Mouse (Mus musculus) ES-E14 (cell line): ENCODE data around the gene Ppp1r12c.

ENCODE experiments used
- CHD2 ChIP-seq: IDR thresholded peaks from 2 replicates; pipeline ENCODE4 v1.6.1; 2014; ENCODE audit warnings: mild to moderate bottlenecking, low read depth, low read length, inconsistent platforms
- ZC3H11A ChIP-seq: IDR thresholded peaks from 2 replicates; pipeline ENCODE4 v1.6.1; 2012; ENCODE audit warnings: low read depth, mild to moderate bottlenecking, inconsistent platforms, low read length, borderline replicate concordance
- ZNF384 ChIP-seq: IDR thresholded peaks from 2 replicates; pipeline ENCODE4 v1.6.1; 2012; ENCODE audit warnings: low read depth, low read length, inconsistent platforms

DNA sequence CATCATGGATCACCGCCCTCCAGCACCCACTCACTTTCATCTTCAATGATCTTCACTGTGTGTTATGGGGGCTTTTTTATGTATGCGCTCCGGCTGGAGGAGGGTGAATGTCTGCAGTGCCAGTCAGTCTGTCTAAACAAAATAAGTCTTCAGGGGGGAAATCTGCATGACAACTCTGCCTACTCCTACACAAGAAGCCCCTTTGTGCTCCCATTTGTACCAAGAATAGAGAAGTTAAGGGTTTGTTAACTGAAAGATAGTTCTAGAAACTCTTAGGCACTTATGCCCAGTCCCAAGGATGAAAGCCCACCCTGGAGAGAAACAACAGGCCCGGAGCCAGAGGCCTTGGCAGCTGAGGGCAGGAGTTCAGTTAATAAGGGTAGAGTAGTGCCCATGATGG is 34.9 kb upstream of the Ppp1r12c start:
- TF ChIP-seq ZNF384 (no peak), CHD2 (no peak), ZC3H11A (no peak)
